15 mouse cellular contexts compared by ENCODE assay signal in genomic region chr9:85568877-85569276, GRCm38 (mm10).
DNase-seq lines count a peak whose midpoint lies in the region; ATAC-seq and TF ChIP-seq lines count a peak whose summit lies in the region.
"Had no signal": no experiment of that assay in that cellular context is flagged by ENCODE, and none has a peak within 500 bp of the region (broad histone marks: within the 10 kb centered on the region; RNA-seq: fewer than 3 reads in every experiment).

No protein-coding gene starts in this region.

- H3K27ac ChIP-seq in liver, adult 2 months (replicated peaks; ENCODE audit: insufficient read depth, low read depth, low read length): no peak overlapping the region
- H3K27ac ChIP-seq in liver, embryonic 12.5 days: no peak overlapping the region
- H3K27ac ChIP-seq in bone marrow macrophage, adult 2 months (ENCODE audit: insufficient read depth, low read depth, low read length): peak overlapping the region; percentile 88
- H3K27ac ChIP-seq: limb, embryonic 12.5 days; neural tube, embryonic 13.5 days had no signal

- 78% methylated on average over 8 of the region's 8 CpGs for WGBS in liver, adult 2 months
- WGBS in liver, embryonic 12.5 days (ENCODE audit: insufficient replicate concordance): 50% methylated on average over 8 of the region's 8 CpGs

- H3K36me3 ChIP-seq in liver, adult 2 months (ENCODE audit: control insufficient read depth, insufficient read depth, low read length): no peaks in the 10 kb centered on the region
- H3K36me3 ChIP-seq in liver, embryonic 12.5 days: no peaks in the 10 kb centered on the region
- H3K36me3 ChIP-seq: limb, embryonic 12.5 days; neural tube, embryonic 13.5 days had no signal

- no peak for TF ChIP-seq POLR2A in liver, adult 2 months (IDR thresholded peaks at IDR 0.05; ENCODE audit: extremely low read depth, insufficient read depth, low read length)
- no peak for TF ChIP-seq POLR2A in bone marrow macrophage, adult 2 months (IDR thresholded peaks at IDR 0.05; ENCODE audit: borderline replicate concordance, low read depth, low read length)

- no peaks in the 10 kb centered on the region for H3K27me3 ChIP-seq in liver, adult 2 months (ENCODE audit: control insufficient read depth, insufficient read depth, low read length)
- H3K27me3 ChIP-seq in liver, embryonic 12.5 days (replicated peaks): no peaks in the 10 kb centered on the region
- H3K27me3 ChIP-seq: limb, embryonic 12.5 days; neural tube, embryonic 13.5 days had no signal

- no peaks in the 10 kb centered on the region for H3K4me1 ChIP-seq in liver, adult 2 months (ENCODE audit: control insufficient read depth, insufficient read depth, low read length)
- no peaks in the 10 kb centered on the region for H3K4me1 ChIP-seq in liver, embryonic 12.5 days
- H3K4me1 ChIP-seq in bone marrow macrophage, adult 2 months (ENCODE audit: control insufficient read depth, insufficient read depth, low read length): peaks cover 11% of the 10 kb centered on the region
- H3K4me1 ChIP-seq: limb, embryonic 12.5 days; neural tube, embryonic 13.5 days had no signal

- H3K4me2 ChIP-seq in liver, embryonic 12.5 days: no peak overlapping the region
- H3K4me2 ChIP-seq: limb, embryonic 12.5 days; neural tube, embryonic 13.5 days had no signal

- ATAC-seq in liver, embryonic 12.5 days: no peak
- peak; percentile 97 for ATAC-seq in megakaryocyte, adult 5-6 weeks (ENCODE audit: poor library complexity, severe bottlenecking)
- ATAC-seq: midbrain, embryonic 16.5 days had no signal

- H3K9ac ChIP-seq in liver, adult 2 months (ENCODE audit: low read depth, low read length): no peak overlapping the region
- H3K9ac ChIP-seq in liver, embryonic 12.5 days: no peak overlapping the region
- H3K9ac ChIP-seq: limb, embryonic 12.5 days; neural tube, embryonic 13.5 days had no signal

- peak; percentile 9 for DNase-seq in gastrocnemius, postnatal 25 days
- no peak for DNase-seq in gastrocnemius, postnatal 4 days (ENCODE audit: low spot score in 2 of 2)
- peak; percentile 32 for DNase-seq in liver, adult 2 months (ENCODE audit: extremely low read depth, low read depth, low spot score)
- DNase-seq in urinary bladder, adult 2 months (ENCODE audit: low spot score): no peak
- no peak for DNase-seq in T-cell, adult 2 months (ENCODE audit: low spot score)
- DNase-seq: adrenal gland, adult 2 months; cerebellum, postnatal 25 days; kidney, postnatal 14 days; thymus, postnatal 14 days had no signal

- H3K4me3 ChIP-seq in liver, adult 2 months (ENCODE audit: insufficient read depth, low read depth, low read length): no peak overlapping the region
- H3K4me3 ChIP-seq in liver, embryonic 12.5 days: no peak overlapping the region
- 0 out of 2 replicates have a peak overlapping the region, but pooled peaks have one; percentile 9 for H3K4me3 ChIP-seq in bone marrow macrophage, adult 2 months (ENCODE audit: insufficient read depth, low read length)
- H3K4me3 ChIP-seq: limb, embryonic 12.5 days; neural tube, embryonic 13.5 days had no signal

- H3K9me3 ChIP-seq in liver, embryonic 12.5 days (replicated peaks): no peaks in the 10 kb centered on the region
- H3K9me3 ChIP-seq: limb, embryonic 12.5 days; neural tube, embryonic 13.5 days had no signal

- TF ChIP-seq CTCF in liver, adult 2 months (IDR thresholded peaks at IDR 0.05; ENCODE audit: low read depth, low read length): no peak
- TF ChIP-seq CTCF in bone marrow macrophage, adult 2 months (IDR thresholded peaks at IDR 0.05; ENCODE audit: low read depth, low read length): no peak

- H3K79me2 ChIP-seq in liver, adult 2 months (ENCODE audit: control insufficient read depth, insufficient read depth, low read length): no peaks in the 10 kb centered on the region

Comparison
In these comparisons a context has a peak if more than half of its experiments do, and no peak if none do; other contexts are left out.
1. DNase-seq: peak in gastrocnemius, postnatal 25 days (single experiment) and liver, adult 2 months (single experiment); none in gastrocnemius, postnatal 4 days (0 of 2), urinary bladder, adult 2 months (single experiment) and T-cell, adult 2 months (single experiment).